Mouse (Mus musculus): ENCODE data around the gene A530016L24Rik.

A530016L24Rik gene

GRCm38 (mm10) chr12:112498683-112499082, 9.4 kb downstream of the A530016L24Rik start:
- DNase-seq (ENCODE audit: extremely low read depth, low read depth, low spot score) = no peak

DNA sequence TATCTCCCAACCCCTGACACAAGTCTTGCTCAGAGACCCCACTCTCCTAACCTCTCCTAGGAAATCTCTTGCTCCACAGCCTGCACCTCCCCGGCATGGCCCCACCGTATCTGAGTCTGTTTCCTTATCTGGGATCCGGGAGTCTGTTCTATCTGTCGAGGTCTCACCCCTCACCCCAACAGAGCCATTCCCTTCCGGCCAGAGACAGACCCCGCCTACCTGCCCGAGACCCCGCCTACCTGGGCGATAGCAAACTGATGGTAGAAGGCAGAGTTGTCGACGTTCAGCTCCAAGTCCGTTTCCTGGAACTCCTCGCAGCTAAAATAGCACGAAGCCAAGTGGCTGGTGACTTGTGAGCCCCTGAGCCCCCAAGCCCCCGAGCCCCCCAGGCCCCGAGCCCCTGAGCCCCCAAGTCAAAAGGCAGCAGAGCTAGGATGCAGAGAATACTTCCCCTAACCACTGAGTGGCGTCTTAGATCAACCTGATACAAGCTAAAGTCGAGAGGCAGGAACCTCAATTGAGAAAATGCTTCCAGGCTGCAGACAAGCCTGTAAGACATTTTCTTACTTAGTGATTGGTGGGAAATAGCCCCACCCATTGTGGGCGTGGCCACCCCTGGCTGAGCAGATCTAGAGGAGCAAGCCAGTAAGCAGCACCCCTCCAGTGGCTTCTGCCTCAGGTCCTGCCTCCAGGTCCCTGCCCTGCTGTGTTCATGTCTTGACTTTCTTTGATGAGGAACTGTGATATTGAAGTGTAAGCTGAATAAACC, 13.9 kb downstream of the A530016L24Rik start:
- DNase-seq (ENCODE audit: extremely low read depth, low read depth, low spot score) = no peak

DNA sequence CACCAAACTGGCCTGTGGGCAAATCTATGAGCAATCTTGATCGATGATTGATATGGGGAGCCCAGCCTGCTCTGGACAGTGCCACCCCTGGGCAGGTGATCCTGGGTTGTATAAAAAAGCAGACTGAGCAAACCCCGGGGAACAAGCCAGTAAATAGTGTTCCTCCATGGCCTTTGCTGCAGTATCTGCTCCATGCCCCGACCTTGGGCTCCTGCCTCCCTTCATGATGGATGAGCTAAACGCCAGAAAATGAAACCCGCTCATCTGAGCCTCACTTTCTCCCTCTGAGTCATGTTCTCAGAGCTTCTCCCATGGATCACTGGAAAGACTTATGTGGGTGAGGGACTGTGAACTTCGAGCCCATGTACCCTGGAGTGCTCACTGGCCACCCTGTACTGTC, 17.0 kb downstream of the A530016L24Rik start:
- DNase-seq (ENCODE audit: extremely low read depth, low read depth, low spot score) = no peak

DNA sequence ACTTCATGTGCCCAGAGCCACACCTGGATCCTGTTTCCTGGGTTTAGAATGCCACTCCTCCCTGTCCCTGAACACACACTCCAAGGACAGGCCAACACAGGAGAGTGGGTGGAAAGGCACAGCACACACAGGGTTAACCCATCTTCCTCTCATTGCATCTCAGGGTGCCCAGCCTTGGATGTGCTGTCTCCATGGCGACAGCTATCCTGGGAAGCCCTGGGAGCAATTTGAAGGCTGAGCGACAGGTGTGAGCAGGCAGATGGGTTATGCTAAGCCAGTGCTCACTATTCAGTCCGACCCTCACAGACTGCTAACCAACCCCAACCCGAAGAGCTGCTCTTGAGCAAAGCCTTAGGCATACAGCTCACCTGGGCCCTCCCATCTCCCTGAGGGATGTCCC, 18.0 kb downstream of the A530016L24Rik start:
- no peak for DNase-seq (ENCODE audit: extremely low read depth, low read depth, low spot score)

GRCm38 (mm10) chr12:112507984-112508383, 18.7 kb downstream of the A530016L24Rik start:
- DNase-seq (ENCODE audit: extremely low read depth, low read depth, low spot score) = no peak

GRCm38 (mm10) chr12:112510365-112510732, 21.1 kb downstream of the A530016L24Rik start:
- DNase-seq (ENCODE audit: extremely low read depth, low read depth, low spot score) = no peak

- no peak for DNase-seq (ENCODE audit: extremely low read depth, low read depth, low spot score)
These were observed 21.6 kb downstream of the A530016L24Rik start for GRCm38 (mm10) chr12:112510733-112511372.

DNA sequence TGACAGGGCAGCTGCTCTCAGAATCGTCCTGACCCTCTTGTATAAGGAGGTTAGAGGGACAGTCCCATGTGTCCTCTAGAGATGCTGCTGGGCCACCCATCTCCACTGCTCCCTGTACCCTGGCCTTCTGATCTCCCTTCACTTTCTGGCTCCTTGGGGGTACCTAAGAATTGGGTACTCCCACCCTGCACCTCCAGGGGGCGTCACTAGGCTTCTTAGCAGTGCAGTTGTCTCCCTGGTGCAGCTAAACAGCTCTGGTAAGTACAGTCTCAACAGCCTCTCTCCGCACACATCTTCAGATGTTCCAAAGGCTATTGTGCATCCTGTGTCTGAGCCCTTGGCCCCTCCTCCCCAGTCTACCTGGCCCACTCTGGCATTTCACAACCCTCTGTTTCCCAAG, 25.6 kb downstream of the A530016L24Rik start:
- DNase-seq (ENCODE audit: extremely low read depth, low read depth, low spot score) = no peak

- peak; percentile 21 for DNase-seq (ENCODE audit: extremely low read depth, low read depth, low spot score)
These were observed 27.6 kb downstream of the A530016L24Rik start, which contains the start of gene Tmem179 for GRCm38 (mm10) chr12:112516697-112517337. Gene Tmem179, minus strand, starts transcription at chr12:112516747.

DNA sequence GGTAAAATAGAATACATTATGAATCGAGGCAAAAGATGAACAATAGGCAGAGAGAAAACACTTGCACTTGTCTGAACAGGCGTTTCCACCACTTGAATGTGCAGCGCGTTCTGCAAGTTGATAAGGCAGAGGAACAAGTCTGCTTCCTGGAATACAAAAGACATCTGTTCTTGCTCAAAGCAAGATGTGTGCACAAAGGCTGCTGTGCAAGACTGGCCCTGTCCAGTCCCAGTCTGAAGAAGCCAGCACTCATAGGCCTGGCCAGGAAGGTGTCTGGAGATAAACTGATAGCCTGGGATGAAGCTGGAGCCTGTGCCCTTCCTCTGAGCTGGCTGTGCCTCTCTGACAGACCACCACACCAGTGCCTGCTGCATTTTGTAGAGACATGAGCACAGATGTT, 28.9 kb downstream of the A530016L24Rik start:
- DNase-seq (ENCODE audit: extremely low read depth, low read depth, low spot score) = peak; percentile 21

GRCm38 (mm10) chr12:112533758-112534157, 44.5 kb downstream of the A530016L24Rik start:
- no peak for DNase-seq (ENCODE audit: extremely low read depth, low read depth, low spot score)

GRCm38 (mm10) chr12:112537233-112537632, 48.0 kb downstream of the A530016L24Rik start:
- no peak for DNase-seq (ENCODE audit: extremely low read depth, low read depth, low spot score)

GRCm38 (mm10) chr12:112538356-112538755, 49.1 kb downstream of the A530016L24Rik start:
- DNase-seq (ENCODE audit: extremely low read depth, low read depth, low spot score) = no peak

DNA sequence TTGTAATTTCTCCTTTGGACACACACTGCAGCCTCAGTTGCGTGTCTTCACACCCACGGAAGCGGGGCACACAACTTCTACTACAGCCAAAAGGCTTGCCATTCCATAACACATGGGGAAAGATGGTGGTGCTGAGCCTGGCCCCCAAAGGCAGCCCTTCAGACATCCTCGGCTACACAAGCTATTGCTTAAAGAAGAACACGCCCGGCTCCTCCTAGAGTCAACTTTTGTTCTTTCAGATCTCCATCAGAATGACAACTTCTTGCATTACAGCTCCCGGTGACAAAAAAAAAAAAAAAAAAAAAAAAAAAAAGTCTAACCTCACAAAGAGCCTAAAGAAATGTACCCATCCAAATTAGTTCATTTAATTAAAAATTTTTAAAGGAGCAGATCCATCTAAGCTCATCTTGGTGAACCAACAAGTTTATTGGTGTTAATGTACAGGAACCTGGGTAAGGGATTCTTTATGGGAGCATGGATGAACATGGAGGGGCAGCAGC, 50.3 kb downstream of the A530016L24Rik start:
- DNase-seq (ENCODE audit: extremely low read depth, low read depth, low spot score) = no peak

GRCm38 (mm10) chr12:112540321-112540720, 51.1 kb downstream of the A530016L24Rik start:
- DNase-seq (ENCODE audit: extremely low read depth, low read depth, low spot score) = no peak

DNA sequence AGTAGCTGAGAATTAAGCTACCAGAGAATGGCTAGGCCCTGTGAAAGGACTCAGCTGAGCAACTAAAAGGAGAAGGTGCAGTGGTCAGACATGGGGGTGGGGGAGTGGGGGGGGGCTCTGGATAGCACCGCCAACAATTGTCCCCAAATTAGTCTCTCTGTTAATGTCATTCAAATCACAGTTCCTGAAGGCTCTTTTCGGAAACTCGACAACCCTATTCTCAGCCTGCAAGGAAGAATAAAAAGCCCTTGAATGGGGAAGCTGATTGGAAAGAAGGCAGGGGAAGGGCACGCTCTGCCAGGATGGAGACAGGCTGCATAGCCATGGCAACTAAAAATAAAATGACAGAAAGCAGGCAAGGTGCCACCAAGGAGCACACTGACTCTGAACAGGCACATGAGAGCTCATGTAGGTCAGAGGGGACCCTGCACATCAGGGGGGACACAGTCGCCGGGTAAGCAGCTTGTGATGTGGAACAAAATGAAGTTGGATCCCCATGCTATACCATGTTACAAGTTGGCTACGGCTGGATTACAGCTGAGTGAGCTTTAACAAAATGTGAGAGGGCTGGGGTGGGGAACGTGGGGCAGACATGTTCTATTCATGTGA, 52.3 kb downstream of the A530016L24Rik start:
- no peak for DNase-seq (ENCODE audit: extremely low read depth, low read depth, low spot score)

DNA sequence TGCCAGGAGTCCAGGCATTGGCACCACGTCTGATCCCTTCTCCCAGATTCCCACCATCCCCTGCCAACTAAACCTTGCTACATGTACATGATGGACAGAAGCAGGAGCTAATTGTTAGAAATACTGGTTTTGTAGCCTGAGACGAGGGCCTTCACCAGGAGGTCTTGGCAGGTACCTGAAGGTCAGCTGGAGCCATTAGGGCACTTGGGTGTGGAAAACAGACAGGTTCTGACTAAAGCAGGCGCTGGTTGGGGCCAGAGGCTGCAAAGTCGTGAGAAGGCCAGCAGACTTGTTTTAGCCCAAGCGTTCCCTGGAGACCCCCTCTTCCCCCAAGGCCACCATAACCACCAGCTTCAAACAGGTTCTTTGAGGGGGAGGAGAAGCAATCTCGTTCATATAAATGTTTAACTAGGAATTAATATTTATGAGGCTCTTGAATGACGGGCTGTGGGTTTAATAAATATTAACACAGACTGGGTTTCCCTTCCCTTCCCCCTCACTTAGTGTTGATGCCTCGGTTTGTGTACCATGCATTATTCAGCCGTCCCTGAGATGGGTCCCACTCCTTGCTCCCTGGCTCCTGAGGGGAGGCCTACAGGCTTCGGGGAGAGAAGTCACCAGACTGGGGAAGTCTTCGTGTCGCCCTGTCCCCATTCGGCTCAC, 53.1 kb downstream of the A530016L24Rik start:
- no peak for DNase-seq (ENCODE audit: extremely low read depth, low read depth, low spot score)

- DNase-seq (ENCODE audit: extremely low read depth, low read depth, low spot score) = no peak
These were observed 53.7 kb downstream of the A530016L24Rik start for GRCm38 (mm10) chr12:112542920-112543300.

GRCm38 (mm10) chr12:112543941-112544340, 54.7 kb downstream of the A530016L24Rik start:
- DNase-seq (ENCODE audit: extremely low read depth, low read depth, low spot score) = no peak

DNA sequence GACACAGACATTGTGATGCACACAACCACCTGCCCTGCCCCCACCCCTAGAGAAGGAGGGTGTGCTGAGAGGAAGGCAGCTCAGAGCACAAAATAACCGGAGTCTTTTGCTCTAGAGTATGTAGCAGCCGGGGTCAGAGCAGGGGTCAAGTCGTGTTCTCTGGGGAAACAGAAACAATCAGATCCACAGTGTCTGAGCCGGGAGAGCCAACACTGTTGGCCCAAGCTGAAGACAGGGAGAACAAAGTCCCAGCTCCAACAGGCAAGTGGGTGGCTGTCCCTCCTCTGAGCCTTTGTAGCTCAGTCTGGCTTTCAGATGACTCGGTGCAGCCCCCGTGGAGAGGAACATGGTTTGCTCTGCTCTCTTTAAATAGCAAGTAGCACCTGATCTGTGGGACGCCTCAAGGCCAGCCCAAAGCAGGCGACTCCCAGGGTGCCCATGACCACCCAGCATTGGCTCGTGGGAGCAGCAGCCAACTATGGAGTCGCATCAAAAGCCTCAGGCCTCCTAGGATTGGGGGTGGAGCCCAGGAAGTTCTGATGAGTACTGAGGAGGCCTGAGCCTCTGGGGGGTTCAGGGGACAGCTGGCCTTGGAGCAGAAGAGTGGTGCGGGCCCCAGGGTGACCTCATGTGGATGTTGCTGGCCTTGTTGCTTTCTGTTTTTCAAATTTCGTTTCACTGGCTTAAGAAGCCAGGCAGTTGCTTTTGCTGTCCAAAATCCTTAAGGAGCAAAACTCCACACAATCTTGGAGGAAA, 55.9 kb downstream of the A530016L24Rik start:
- no peak for DNase-seq (ENCODE audit: extremely low read depth, low read depth, low spot score)
